Mouse (Mus musculus) forebrain, postnatal 0 days (tissue): Measurements from ENCODE around the gene Adgrv1. TPM values are rescaled to one million over a fixed set of nuclear protein-coding genes. Genes with fewer than 3 reads are reported as not detected.

Source experiments
- ATAC-seq: fragments of 200-750 bp; cut with Nextera tagmentation; 2 replicates; pipeline ENCODE4 v1.8.0; 2017; ENCODE audit warnings: mild to moderate bottlenecking, moderate library complexity
- DNase-seq: peaks from one replicate; pipeline ENCODE4 v3.0.0-alpha.2; 2015
- H3K27ac ChIP-seq: fragments of 300-500 bp; sonication (generic); 2 replicates; pipeline ENCODE4 v1.5.1; 2014; ENCODE audit warnings: low read depth, mild to moderate bottlenecking, antibody characterized with exemption, low read length, moderate library complexity, mixed read lengths
- H3K27me3 ChIP-seq: fragments of 300-500 bp; sonication (generic); 2 replicates; pipeline ENCODE4 v1.6.1; 2014; ENCODE audit warnings: mild to moderate bottlenecking, low read length, mixed read lengths; ENCODE audit not compliant: insufficient read depth
- H3K36me3 ChIP-seq: fragments of 300-500 bp; sonication (generic); 2 replicates; pipeline ENCODE4 v1.6.1; 2014; ENCODE audit warnings: mild to moderate bottlenecking, moderate library complexity; ENCODE audit not compliant: insufficient read depth
- H3K4me1 ChIP-seq: fragments of 300-500 bp; sonication (generic); 2 replicates; pipeline ENCODE4 v1.6.1; 2014; ENCODE audit warnings: antibody characterized with exemption; ENCODE audit not compliant: insufficient read depth
- H3K4me2 ChIP-seq: fragments of 300-500 bp; sonication (generic); 2 replicates; pipeline ENCODE4 v1.6.1; 2014; ENCODE audit warnings: low read depth, mild to moderate bottlenecking, moderate library complexity
- H3K4me3 ChIP-seq: fragments of 300-500 bp; sonication (generic); 2 replicates; pipeline ENCODE4 v1.5.1; 2014; ENCODE audit warnings: low read depth, low read length, mixed read lengths
- H3K9ac ChIP-seq: fragments of 300-500 bp; sonication (generic); 2 replicates; pipeline ENCODE4 v1.6.1; 2014; ENCODE audit warnings: mild to moderate bottlenecking
- H3K9me3 ChIP-seq: fragments of 300-500 bp; sonication (generic); 2 replicates; pipeline ENCODE4 v1.6.1; 2016; ENCODE audit warnings: low read length
- CTCF ChIP-seq: sonication (generic); IDR thresholded peaks from 2 replicates; pipeline ENCODE4 v1.5.1; 2016; ENCODE audit warnings: antibody characterized with exemption, control low read depth, low read depth
- WGBS: fragments of 180-500 bp; shearing (Covaris S2); extraction: QIAGEN DNeasy Blood & Tissue Kit; methylation state at CpG from one replicate; pipeline ENCODE4 v1.1.7; 2014; 5-methylcytosine and 5-hydroxymethylcytosine counted together
- microRNA-seq, 2 experiments: library from miRNA; unstranded; fragments of <30 nt; microRNA quantifications; one replicate each; pipeline ENCODE4; 2016
- polyA plus RNA-seq: library from polyadenylated mRNA; unstranded; fragments of >200 nt; fragmentation: Nextera tagmentation; extraction: Ambion mirVana; gene quantifications from 2 replicates; pipeline ENCODE4 v1.2.1, GENCODE M21; 2015
- total RNA-seq: library from RNA; depleted of rRNA; stranded (reverse); fragments of >200 nt; gene quantifications from 2 replicates; pipeline ENCODE4 v1.2.3, GENCODE M21; 2014; rRNA removed

Gene Adgrv1
- total and polyA plus RNA-seq, 2 experiments from 2014 or later: 6.1 to 13.5 TPM

GRCm38 (mm10) chr13:81086969-81087682 is 545.8 kb downstream of the Adgrv1 start:
- Histone ChIP-seq H3K4me3 (no peak overlapping the region), H3K9me3 (no peaks in the 10 kb centered on the region), H3K9ac (no peak overlapping the region), H3K27me3 (no peaks in the 10 kb centered on the region), H3K4me1 (no peaks in the 10 kb centered on the region), H3K27ac (no peak overlapping the region), H3K4me2 (no peak overlapping the region), H3K36me3 (no peaks in the 10 kb centered on the region)
- 68% methylated on average over 2 of the region's 2 CpGs for WGBS
- DNase-seq: no peak
- ATAC-seq: no peak
- no peak for TF ChIP-seq CTCF

GRCm38 (mm10) chr13:81072214-81072613 is 560.7 kb downstream of the Adgrv1 start:
- DNase-seq: no peak
- ATAC-seq: no peak
- no peaks in the 10 kb centered on the region for H3K27me3 ChIP-seq
- no peak overlapping the region for H3K9ac ChIP-seq
- H3K4me3 ChIP-seq: no peak overlapping the region
- 66% methylated on average over 5 of the region's 5 CpGs for WGBS
- no peaks in the 10 kb centered on the region for H3K4me1 ChIP-seq
- H3K27ac ChIP-seq: no peak overlapping the region
- H3K36me3 ChIP-seq: no peaks in the 10 kb centered on the region
- TF ChIP-seq CTCF: no peak
- H3K4me2 ChIP-seq: no peak overlapping the region
- no peaks in the 10 kb centered on the region for H3K9me3 ChIP-seq

GRCm38 (mm10) chr13:81051448-81051847 is 581.5 kb downstream of the Adgrv1 start:
- no peak for TF ChIP-seq CTCF
- DNase-seq (no peak), ATAC-seq (no peak)
- Histone ChIP-seq H3K4me1 (no peaks in the 10 kb centered on the region), H3K36me3 (no peaks in the 10 kb centered on the region), H3K27me3 (no peaks in the 10 kb centered on the region), H3K4me3 (no peak overlapping the region), H3K9ac (no peak overlapping the region), H3K27ac (no peak overlapping the region), H3K9me3 (no peaks in the 10 kb centered on the region), H3K4me2 (no peak overlapping the region)
- 89% methylated on average over 4 of the region's 4 CpGs for WGBS

GRCm38 (mm10) chr13:81050911-81051310 is 582.0 kb downstream of the Adgrv1 start:
- no peaks in the 10 kb centered on the region for H3K4me1 ChIP-seq
- no peak for TF ChIP-seq CTCF
- H3K4me2 ChIP-seq: no peak overlapping the region
- no peak overlapping the region for H3K4me3 ChIP-seq
- no peaks in the 10 kb centered on the region for H3K36me3 ChIP-seq
- no peaks in the 10 kb centered on the region for H3K27me3 ChIP-seq
- ATAC-seq (no peak), DNase-seq (no peak)
- H3K27ac ChIP-seq: no peak overlapping the region
- H3K9ac ChIP-seq: no peak overlapping the region
- H3K9me3 ChIP-seq: no peaks in the 10 kb centered on the region
- 74% methylated on average over 5 of the region's 5 CpGs for WGBS

GRCm38 (mm10) chr13:81045345-81045744 is 587.6 kb downstream of the Adgrv1 start:
- no peak overlapping the region for H3K27ac ChIP-seq
- no peak overlapping the region for H3K4me2 ChIP-seq
- TF ChIP-seq CTCF: no peak
- 31% methylated on average over 11 of the region's 11 CpGs for WGBS
- H3K9me3 ChIP-seq: no peaks in the 10 kb centered on the region
- ATAC-seq (peak; percentile 73; the same call in 1 of the 2 replicates), DNase-seq (peak; percentile 8)
- H3K36me3 ChIP-seq: no peaks in the 10 kb centered on the region
- no peaks in the 10 kb centered on the region for H3K4me1 ChIP-seq
- H3K27me3 ChIP-seq: no peaks in the 10 kb centered on the region
- no peak overlapping the region for H3K4me3 ChIP-seq
- no peak overlapping the region for H3K9ac ChIP-seq

Small RNA genes lying within 50 kb of the gene (microRNA-seq; reads per million reads assigned to microRNA genes)
- gene Gm25241: 0 reads per million in 2 experiments

Other genes with a start within 250 kb of the Adgrv1 start
- 24.3 and 24.7 TPM in 2 replicates for gene Lysmd3, start 24.5 kb upstream of the Adgrv1 start, total RNA-seq
- gene Lysmd3, start 24.5 kb upstream of the Adgrv1 start, polyA plus RNA-seq: 13.3 and 16.2 TPM in 2 replicates
- gene Polr3g, start 77.9 kb upstream of the Adgrv1 start, total RNA-seq: 2.2 and 3.0 TPM in 2 replicates
- 2.4 and 2.5 TPM in 2 replicates for gene Polr3g, start 77.9 kb upstream of the Adgrv1 start, polyA plus RNA-seq
- gene Mblac2, start 78.2 kb upstream of the Adgrv1 start, total RNA-seq: 36.7 and 37.2 TPM in 2 replicates
- 41.4 and 51.2 TPM in 2 replicates for gene Mblac2, start 78.2 kb upstream of the Adgrv1 start, polyA plus RNA-seq
- 128 and 174 TPM in 2 replicates for gene Cetn3, start 149.9 kb upstream of the Adgrv1 start, total RNA-seq
- gene Cetn3, start 149.9 kb upstream of the Adgrv1 start, polyA plus RNA-seq: 426 and 574 TPM in 2 replicates